Mouse (Mus musculus): ENCODE data around the gene Cdsn. TPM values are rescaled to one million over a fixed set of nuclear protein-coding genes. Genes with fewer than 3 reads are reported as not detected.

Gene Cdsn
- polyA plus RNA-seq, 1 experiment from 2014 or later, result 0.13 TPM

DNA sequence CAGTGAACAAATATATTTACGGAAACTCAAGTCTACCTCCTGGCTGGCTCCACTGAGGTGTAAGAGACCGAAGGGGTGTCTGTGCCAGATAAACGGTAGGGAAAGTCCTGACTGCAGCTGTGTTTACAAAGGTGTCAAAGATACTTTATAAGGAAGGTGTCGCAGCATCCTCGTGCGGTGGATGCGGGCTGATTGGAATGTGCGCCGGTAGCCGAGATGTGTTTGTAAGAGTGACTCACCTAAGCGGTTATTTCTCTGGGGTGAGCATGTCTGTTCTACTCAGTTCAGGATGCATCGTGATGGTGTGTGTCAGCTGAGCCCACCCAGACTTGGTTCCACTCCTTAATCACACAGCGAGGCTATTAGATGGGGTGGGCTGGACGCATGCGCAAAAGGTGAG, 39.8 kb downstream of the Cdsn start:
- DNase-seq (ENCODE audit: low spot score) (no peak), ATAC-seq (ENCODE audit: insufficient read depth, low FRiP score, low TSS enrichment) (no peak)
- no peak overlapping the region for H3K27ac ChIP-seq (ENCODE audit: low read depth, low read length)
- H3K4me2 ChIP-seq (ENCODE audit: low read depth), result no peak overlapping the region
- no peaks in the 10 kb centered on the region for H3K36me3 ChIP-seq (ENCODE audit: control insufficient read depth, insufficient read depth, low read length)
- H3K9me3 ChIP-seq (ENCODE audit: control insufficient read depth, low read length), result no peaks in the 10 kb centered on the region
- H3K4me1 ChIP-seq (ENCODE audit: control insufficient read depth, insufficient read depth, low read length), result no peaks in the 10 kb centered on the region
- H3K4me3 ChIP-seq (ENCODE audit: low read depth, low read length), result no peak overlapping the region
- WGBS, result 93% methylated on average over 15 of the region's 15 CpGs
- H3K9ac ChIP-seq (ENCODE audit: low read length), result no peak overlapping the region
- H3K27me3 ChIP-seq (ENCODE audit: control insufficient read depth, insufficient read depth, low read length), result no peaks in the 10 kb centered on the region

DNA sequence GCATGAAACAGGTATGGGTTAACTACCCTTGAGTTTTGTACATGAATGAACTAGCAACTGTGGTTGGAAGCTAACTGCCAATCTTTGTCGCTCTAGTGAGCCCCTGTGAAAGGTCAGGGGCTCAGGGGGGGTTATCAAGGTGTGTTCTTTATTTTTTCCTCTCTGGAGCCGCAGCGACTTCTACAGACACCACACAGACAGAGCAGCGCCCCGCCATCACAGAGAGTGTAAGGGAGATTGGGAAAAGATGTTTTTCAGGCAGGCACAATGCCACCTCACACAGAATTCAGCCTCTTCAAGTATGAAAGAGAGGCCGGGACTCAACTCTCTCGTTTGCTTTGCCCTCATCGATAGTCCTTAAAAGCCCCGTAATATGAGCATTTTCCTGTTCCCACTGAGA, 40.2 kb downstream of the Cdsn start:
- ATAC-seq (ENCODE audit: insufficient read depth, low FRiP score, low TSS enrichment) (no peak), DNase-seq (ENCODE audit: low spot score) (no peak)
- Histone ChIP-seq H3K9ac (ENCODE audit: low read length) (no peak overlapping the region), H3K27me3 (ENCODE audit: control insufficient read depth, insufficient read depth, low read length) (no peaks in the 10 kb centered on the region), H3K4me2 (ENCODE audit: low read depth) (no peak overlapping the region), H3K36me3 (ENCODE audit: control insufficient read depth, insufficient read depth, low read length) (no peaks in the 10 kb centered on the region), H3K27ac (ENCODE audit: low read depth, low read length) (no peak overlapping the region), H3K9me3 (ENCODE audit: control insufficient read depth, low read length) (no peaks in the 10 kb centered on the region), H3K4me1 (ENCODE audit: control insufficient read depth, insufficient read depth, low read length) (no peaks in the 10 kb centered on the region), H3K4me3 (ENCODE audit: low read depth, low read length) (no peak overlapping the region)
- WGBS, result 88% methylated on average over 9 of the region's 9 CpGs

GRCm38 (mm10) chr17:35593786-35594185, 41.9 kb downstream of the Cdsn start:
- ATAC-seq (ENCODE audit: insufficient read depth, low FRiP score, low TSS enrichment), result no peak
- no peaks in the 10 kb centered on the region for H3K4me1 ChIP-seq (ENCODE audit: control insufficient read depth, insufficient read depth, low read length)
- WGBS, result 39% methylated on average over 4 of the region's 4 CpGs

DNA sequence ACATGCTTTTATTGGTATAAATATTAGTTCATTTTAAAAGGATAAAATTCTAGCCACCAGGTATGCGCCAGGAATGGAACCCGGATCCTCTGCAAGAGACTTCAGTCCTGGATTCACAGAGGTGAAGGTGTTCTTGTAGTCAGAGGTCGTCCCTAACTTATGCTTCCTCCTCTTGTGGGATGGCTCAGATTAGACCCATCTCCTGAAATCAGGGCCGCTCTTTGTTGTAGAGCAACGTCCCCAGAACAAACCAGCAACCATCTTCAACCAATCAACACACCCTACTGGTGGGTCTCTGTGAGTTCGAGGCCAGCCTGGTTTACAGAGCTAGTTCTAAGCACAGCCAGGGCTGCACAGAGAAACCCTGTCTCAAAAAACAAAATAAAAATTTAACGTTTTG, 42.5 kb downstream of the Cdsn start:
- 82% methylated on average over 7 of the region's 7 CpGs for WGBS
- Histone ChIP-seq H3K4me2 (ENCODE audit: low read depth) (no peak overlapping the region), H3K9ac (ENCODE audit: low read length) (no peak overlapping the region), H3K27me3 (ENCODE audit: control insufficient read depth, insufficient read depth, low read length) (no peaks in the 10 kb centered on the region), H3K36me3 (ENCODE audit: control insufficient read depth, insufficient read depth, low read length) (no peaks in the 10 kb centered on the region), H3K27ac (ENCODE audit: low read depth, low read length) (no peak overlapping the region), H3K4me1 (ENCODE audit: control insufficient read depth, insufficient read depth, low read length) (no peaks in the 10 kb centered on the region), H3K9me3 (ENCODE audit: control insufficient read depth, low read length) (no peaks in the 10 kb centered on the region), H3K4me3 (ENCODE audit: low read depth, low read length) (no peak overlapping the region)
- ATAC-seq (ENCODE audit: insufficient read depth, low FRiP score, low TSS enrichment) (no peak), DNase-seq (ENCODE audit: low spot score) (no peak)

More at GRCm38 (mm10) chr17:35593786-35594185, 41.9 kb downstream of the Cdsn start:
- DNase-seq (ENCODE audit: low spot score), result no peak
- Histone ChIP-seq H3K4me3 (ENCODE audit: low read depth, low read length) (no peak overlapping the region), H3K4me2 (ENCODE audit: low read depth) (no peak overlapping the region), H3K36me3 (ENCODE audit: control insufficient read depth, insufficient read depth, low read length) (no peaks in the 10 kb centered on the region), H3K27ac (ENCODE audit: low read depth, low read length) (no peak overlapping the region), H3K9me3 (ENCODE audit: control insufficient read depth, low read length) (no peaks in the 10 kb centered on the region), H3K27me3 (ENCODE audit: control insufficient read depth, insufficient read depth, low read length) (no peaks in the 10 kb centered on the region), H3K9ac (ENCODE audit: low read length) (no peak overlapping the region)

DNA sequence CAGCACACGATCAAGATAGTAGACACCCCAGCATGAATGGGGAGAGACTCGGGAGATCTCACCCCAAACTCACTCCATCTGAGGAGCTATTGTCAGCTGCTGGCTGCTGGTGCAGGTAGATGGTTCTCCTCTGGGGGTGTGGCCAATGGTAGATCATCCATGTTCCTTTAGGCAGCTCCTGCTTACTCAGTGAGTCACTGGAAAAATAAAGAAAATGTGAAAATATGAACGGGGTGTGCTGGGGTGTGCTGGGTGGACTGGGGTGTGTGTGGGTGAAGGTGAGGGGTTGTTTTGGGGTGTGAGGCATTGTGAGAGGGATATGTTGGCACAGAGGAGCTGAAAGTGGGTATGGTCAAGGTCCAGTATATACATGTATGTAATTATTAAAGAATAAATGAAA, 45.5 kb downstream of the Cdsn start:
- Histone ChIP-seq H3K36me3 (ENCODE audit: control insufficient read depth, insufficient read depth, low read length) (no peaks in the 10 kb centered on the region), H3K4me2 (ENCODE audit: low read depth) (no peak overlapping the region), H3K27ac (ENCODE audit: low read depth, low read length) (no peak overlapping the region), H3K27me3 (ENCODE audit: control insufficient read depth, insufficient read depth, low read length) (no peaks in the 10 kb centered on the region), H3K4me1 (ENCODE audit: control insufficient read depth, insufficient read depth, low read length) (no peaks in the 10 kb centered on the region), H3K4me3 (ENCODE audit: low read depth, low read length) (no peak overlapping the region), H3K9ac (ENCODE audit: low read length) (no peak overlapping the region), H3K9me3 (ENCODE audit: control insufficient read depth, low read length) (no peaks in the 10 kb centered on the region)
- 89% methylated on average over 3 of the region's 3 CpGs for WGBS
- DNase-seq (ENCODE audit: low spot score) (no peak), ATAC-seq (ENCODE audit: insufficient read depth, low FRiP score, low TSS enrichment) (no peak)

- H3K27me3 ChIP-seq (ENCODE audit: control insufficient read depth, insufficient read depth, low read length), result no peaks in the 10 kb centered on the region
- ATAC-seq (ENCODE audit: insufficient read depth, low FRiP score, low TSS enrichment) (no peak), DNase-seq (ENCODE audit: low spot score) (no peak)
- WGBS, result 69% methylated on average over 2 of the region's 2 CpGs
- H3K36me3 ChIP-seq (ENCODE audit: control insufficient read depth, insufficient read depth, low read length), result no peaks in the 10 kb centered on the region
- no peak within 1 kb of the TSS for H3K4me2 ChIP-seq (ENCODE audit: low read depth)
- no peak within 1 kb of the TSS for H3K9ac ChIP-seq (ENCODE audit: low read length)
- no peak within 1 kb of the TSS for H3K27ac ChIP-seq (ENCODE audit: low read depth, low read length)
- no peaks in the 10 kb centered on the region for H3K9me3 ChIP-seq (ENCODE audit: control insufficient read depth, low read length)
- no peaks in the 10 kb centered on the region for H3K4me1 ChIP-seq (ENCODE audit: control insufficient read depth, insufficient read depth, low read length)
- H3K4me3 ChIP-seq (ENCODE audit: low read depth, low read length), result no peak within 1 kb of the TSS
Observed at GRCm38 (mm10) chr17:35601249-35601648, 49.3 kb downstream of the Cdsn start, which contains the start of gene Sfta2. Sfta2 (plus strand) TSS chr17:35601549.

DNA sequence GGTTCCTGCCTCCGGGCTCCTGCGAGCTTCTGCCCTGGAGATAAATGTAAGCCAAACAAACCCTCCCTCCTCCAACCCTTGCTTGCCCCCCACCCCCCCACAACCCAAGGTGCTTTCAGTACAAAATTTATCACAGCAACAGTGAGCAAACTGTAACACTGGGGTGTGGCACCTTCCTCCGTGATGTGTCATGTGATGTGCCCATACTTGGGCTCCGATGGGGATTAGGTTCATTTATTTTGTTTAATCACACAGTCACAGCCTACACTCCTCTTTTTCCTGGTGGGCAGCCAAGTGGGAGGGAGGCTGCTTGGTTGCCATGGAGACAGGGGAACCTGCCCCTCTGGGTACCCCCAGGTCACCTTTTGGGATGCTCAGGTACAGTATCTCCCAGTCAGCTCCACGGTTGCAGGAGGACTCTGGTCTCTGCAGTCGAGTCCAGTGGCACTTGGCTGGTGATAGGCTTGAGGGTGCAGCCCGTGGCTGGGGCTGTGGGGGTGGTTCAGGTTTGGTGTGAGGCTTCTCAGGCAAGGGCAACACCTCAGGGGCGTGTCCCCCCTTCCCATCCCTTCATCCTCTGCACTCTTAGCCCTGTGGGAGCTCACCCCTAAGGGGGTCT, 49.9 kb downstream of the Cdsn start:
- H3K4me2 ChIP-seq (ENCODE audit: low read depth), result no peak overlapping the region
- no peaks in the 10 kb centered on the region for H3K36me3 ChIP-seq (ENCODE audit: control insufficient read depth, insufficient read depth, low read length)
- H3K27ac ChIP-seq (ENCODE audit: low read depth, low read length), result no peak overlapping the region
- no peaks in the 10 kb centered on the region for H3K9me3 ChIP-seq (ENCODE audit: control insufficient read depth, low read length)
- no peak overlapping the region for H3K4me3 ChIP-seq (ENCODE audit: low read depth, low read length)
- DNase-seq (ENCODE audit: low spot score), result no peak
- 59% methylated on average over 8 of the region's 8 CpGs for WGBS
- no peaks in the 10 kb centered on the region for H3K27me3 ChIP-seq (ENCODE audit: control insufficient read depth, insufficient read depth, low read length)
- no peak overlapping the region for H3K9ac ChIP-seq (ENCODE audit: low read length)
- no peaks in the 10 kb centered on the region for H3K4me1 ChIP-seq (ENCODE audit: control insufficient read depth, insufficient read depth, low read length)
- ATAC-seq (ENCODE audit: insufficient read depth, low FRiP score, low TSS enrichment), result no peak

Other genes starting within 250 kb of the Cdsn start
- gene H2-Q1, start 231.7 kb upstream of the Cdsn start, polyA plus RNA-seq (2014; fragmentation: Nextera tagmentation; extraction: Ambion mirVana), result not detected in 2 replicates
- gene H2-Q2, start 209.9 kb upstream of the Cdsn start, polyA plus RNA-seq (2014; fragmentation: Nextera tagmentation; extraction: Ambion mirVana), result 1.3 TPM in 1 of 2 replicates, not detected in the other
- gene H2-Q4, start 172.5 kb upstream of the Cdsn start, polyA plus RNA-seq (2014; fragmentation: Nextera tagmentation; extraction: Ambion mirVana), result 1.6 and 2.3 TPM in 2 replicates
- 0.99 and 1.4 TPM in 2 replicates for gene H2-Q6, start 127.3 kb upstream of the Cdsn start, polyA plus RNA-seq (2014; fragmentation: Nextera tagmentation; extraction: Ambion mirVana)
- gene H2-Q7, start 113.0 kb upstream of the Cdsn start, polyA plus RNA-seq (2014; fragmentation: Nextera tagmentation; extraction: Ambion mirVana), result 11.2 and 12.5 TPM in 2 replicates
- 0.28 and 0.81 TPM in 2 replicates for gene H2-Q10, start 82.0 kb upstream of the Cdsn start, polyA plus RNA-seq (2014; fragmentation: Nextera tagmentation; extraction: Ambion mirVana)
- gene Pou5f1, start 46.1 kb upstream of the Cdsn start, polyA plus RNA-seq (2014; fragmentation: Nextera tagmentation; extraction: Ambion mirVana), result not detected in 2 replicates
- gene Tcf19, start 35.3 kb upstream of the Cdsn start, polyA plus RNA-seq (2014; fragmentation: Nextera tagmentation; extraction: Ambion mirVana), result 46.8 and 54.8 TPM in 2 replicates
- gene Cchcr1, start 35.0 kb upstream of the Cdsn start, polyA plus RNA-seq (2014; fragmentation: Nextera tagmentation; extraction: Ambion mirVana), result 9.4 and 10.3 TPM in 2 replicates
- 0.85 and 0.89 TPM in 2 replicates for gene Psors1c2, start 18.9 kb upstream of the Cdsn start, polyA plus RNA-seq (2014; fragmentation: Nextera tagmentation; extraction: Ambion mirVana)
- gene 2300002M23Rik, start 15.3 kb downstream of the Cdsn start, polyA plus RNA-seq (2014; fragmentation: Nextera tagmentation; extraction: Ambion mirVana), result not detected in 2 replicates
- gene Sfta2, start 49.4 kb downstream of the Cdsn start, polyA plus RNA-seq (2014; fragmentation: Nextera tagmentation; extraction: Ambion mirVana), result not detected in 2 replicates
- not detected in 2 replicates for gene Gm9573, start 74.5 kb downstream of the Cdsn start, polyA plus RNA-seq (2014; fragmentation: Nextera tagmentation; extraction: Ambion mirVana)
- gene Mucl3, start 91.6 kb downstream of the Cdsn start, polyA plus RNA-seq (2014; fragmentation: Nextera tagmentation; extraction: Ambion mirVana), result 0.09 TPM in 1 of 2 replicates, not detected in the other
- gene Vars2, start 115.5 kb downstream of the Cdsn start, polyA plus RNA-seq (2014; fragmentation: Nextera tagmentation; extraction: Ambion mirVana), result 13.1 and 15.0 TPM in 2 replicates
- 42.9 and 46.1 TPM in 2 replicates for gene Gtf2h4, start 121.6 kb downstream of the Cdsn start, polyA plus RNA-seq (2014; fragmentation: Nextera tagmentation; extraction: Ambion mirVana)
- gene Ddr1, start 152.5 kb downstream of the Cdsn start, polyA plus RNA-seq (2014; fragmentation: Nextera tagmentation; extraction: Ambion mirVana), result 95.8 and 98.1 TPM in 2 replicates

All from neural tube, embryonic 11.5 days (tissue).